Comparison of ENCODE assay signal across 8 mouse cellular contexts in genomic region chr3:31149706-31150105, GRCm38 (mm10). TPM values are rescaled to one million over a fixed set of nuclear protein-coding genes. Genes with fewer than 3 reads are reported as not detected.
DNase-seq lines count a peak whose midpoint lies in the region; ATAC-seq lines count a peak whose summit lies in the region.

TSS of gene Cldn11 (plus strand) at chr3:31149920.

- peak; percentile 10 for DNase-seq in kidney, adult 18-20 months
- DNase-seq in kidney, adult 8-10 months, result no peak
- peak; percentile 23 to 41 for DNase-seq in cerebellum, postnatal 36 days
- DNase-seq in heart, postnatal 14 days, result peak; percentile 33 to 38
- peak in 1 of 2 experiments; percentile 38 for DNase-seq in layer of hippocampus, postnatal 25 days (ENCODE audit: extremely low spot score in 1 of 2, low spot score in 1 of 2)
- peak; percentile 40 for DNase-seq in lung, postnatal 10 days
- DNase-seq in gastrocnemius, postnatal 25 days, result no peak

- H3K4me1 ChIP-seq in stomach, embryonic 15.5 days, result peaks cover 12% of the 10 kb centered on the region

- peak within 1 kb of the TSS; percentile 37 for H3K4me3 ChIP-seq in stomach, embryonic 15.5 days (replicated peaks)

- peak within 1 kb of the TSS; percentile 85 for H3K4me2 ChIP-seq in stomach, embryonic 15.5 days

- no peak within 1 kb of the TSS for H3K27ac ChIP-seq in stomach, embryonic 15.5 days

- H3K27me3 ChIP-seq in stomach, embryonic 15.5 days (replicated peaks), result peaks cover 8% of the 10 kb centered on the region; the same call in 1 of the 2 replicates

- WGBS in stomach, embryonic 15.5 days, result under 1% methylated on average over 33 of the region's 33 CpGs

- no peaks in the 10 kb centered on the region for H3K36me3 ChIP-seq in stomach, embryonic 15.5 days

- ATAC-seq in stomach, embryonic 15.5 days (ENCODE audit: insufficient read depth, low FRiP score, low read depth), result peak; percentile 76

- no peaks in the 10 kb centered on the region for H3K9me3 ChIP-seq in stomach, embryonic 15.5 days

- intact Hi-C loops in heart, postnatal 14 days (cut with DNase I), result no loop called here

- H3K9ac ChIP-seq in stomach, embryonic 15.5 days, result no peak within 1 kb of the TSS

RNA-seq across cellular contexts. Expression of gene Cldn11, which starts in this region (rescaled TPM):
- total RNA-seq in heart, postnatal 14 days (2021), result 1 to 10 TPM in 1 of 2 experiments, under 1 TPM in 1; 0.83 to 1.9 TPM
- total RNA-seq in layer of hippocampus, postnatal 25 days (2021), result 100 to 1,000 TPM; 273 to 334 TPM
- polyA plus RNA-seq in stomach, embryonic 15.5 days (2015; fragmentation: Nextera tagmentation; extraction: Ambion mirVana), result 4.9 and 6.6 TPM in 2 replicates
- total RNA-seq in gastrocnemius, postnatal 25 days (2021), result under 1 TPM; 0.15 to 0.88 TPM

Comparison
In these comparisons a context has a peak if more than half of its experiments do, and no peak if none do; other contexts are left out.
1. RNA of gene Cldn11 (total RNA-seq): 273 to 334 TPM in layer of hippocampus, postnatal 25 days; 0.83 to 1.9 TPM in heart, postnatal 14 days and 0.15 to 0.88 TPM in gastrocnemius, postnatal 25 days; every median in the first group is over 10 times any median in the second.
2. DNase-seq: peak in kidney, adult 18-20 months (single experiment), cerebellum, postnatal 36 days (2 of 2), heart, postnatal 14 days (2 of 2) and lung, postnatal 10 days (single experiment); none in kidney, adult 8-10 months (0 of 2) and gastrocnemius, postnatal 25 days (single experiment).